Mouse (Mus musculus) spleen, postnatal 14 days (tissue): ENCODE data around the gene Xpnpep1.

Experiments used
- DNase-seq, 2 experiments: peaks; one replicate each; pipeline ENCODE4 v3.0.0; 2021 to 2022; ENCODE audit warnings: low spot score in 2 of 2

Gene Xpnpep1

DNA sequence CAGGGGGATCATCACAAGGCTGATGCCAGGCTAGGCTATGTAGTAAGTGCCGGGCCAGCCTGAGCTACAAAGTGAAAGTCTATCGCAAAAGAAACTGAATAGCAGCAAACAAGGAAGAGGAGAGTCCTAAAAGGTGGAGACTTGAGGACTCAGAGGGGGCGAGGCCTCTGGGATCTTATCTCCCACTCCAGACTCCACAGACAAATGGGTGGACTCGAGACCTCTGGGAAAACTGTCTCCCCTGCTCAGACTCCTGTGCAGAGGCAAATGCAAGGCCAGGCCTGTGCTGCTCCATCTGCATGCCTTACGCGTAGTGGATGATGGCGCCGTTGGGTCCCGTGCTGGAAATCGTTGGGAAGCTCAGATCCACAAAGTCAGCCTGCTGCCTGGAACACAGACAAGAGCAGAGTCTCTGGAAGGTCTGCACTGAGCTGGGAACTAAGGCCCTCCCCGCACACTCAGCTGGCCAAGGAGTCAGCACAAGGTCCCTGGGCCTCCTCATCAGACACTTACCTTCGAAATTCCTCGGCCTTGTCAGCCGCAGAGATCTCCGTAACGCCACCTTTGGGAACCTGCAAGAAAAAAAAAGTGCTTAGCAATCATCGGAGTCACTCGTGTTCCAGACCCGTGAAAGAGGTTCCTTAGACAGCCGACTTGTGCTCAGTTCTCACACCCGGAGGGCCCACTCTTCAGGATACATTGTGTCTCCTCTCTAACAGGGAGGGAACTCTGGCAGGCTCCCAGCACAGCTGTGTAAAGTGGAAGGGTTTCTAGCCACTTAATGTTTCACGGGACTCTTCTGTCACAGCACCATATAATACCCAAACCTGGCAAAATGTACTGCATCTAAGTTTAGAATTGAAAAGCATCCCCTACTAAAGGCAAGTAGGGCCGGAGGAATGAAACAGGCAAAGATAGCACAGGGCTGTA lies 37.6 kb downstream of the Xpnpep1 start:
- DNase-seq = no peak

DNA sequence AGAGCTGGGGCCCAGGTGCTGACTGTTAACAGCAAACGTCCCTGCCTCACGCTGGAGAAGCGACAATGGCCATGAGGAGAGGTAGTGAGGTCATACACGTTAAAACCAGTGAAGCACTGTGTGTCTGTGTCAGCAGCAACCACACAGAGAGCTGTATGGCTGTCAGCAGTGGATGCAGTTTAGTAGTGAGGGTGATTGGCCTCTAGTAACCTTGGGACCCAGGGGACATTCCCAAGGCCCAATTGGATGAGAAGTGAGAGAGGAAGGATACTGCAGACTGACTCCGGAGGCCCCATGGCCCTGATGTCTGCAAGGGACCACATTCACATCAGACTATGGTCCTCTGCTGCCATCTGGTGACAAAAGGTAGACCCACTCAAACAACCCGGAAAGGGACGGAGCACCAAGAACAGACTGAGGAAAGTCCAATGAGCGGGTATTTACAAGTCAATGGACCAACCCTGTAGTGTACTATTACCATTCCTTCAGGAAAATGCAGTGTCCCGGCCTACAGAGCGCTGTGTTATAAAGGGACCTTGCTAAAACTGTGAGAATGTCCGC lies 47.1 kb downstream of the Xpnpep1 start:
- DNase-seq = no peak

DNA sequence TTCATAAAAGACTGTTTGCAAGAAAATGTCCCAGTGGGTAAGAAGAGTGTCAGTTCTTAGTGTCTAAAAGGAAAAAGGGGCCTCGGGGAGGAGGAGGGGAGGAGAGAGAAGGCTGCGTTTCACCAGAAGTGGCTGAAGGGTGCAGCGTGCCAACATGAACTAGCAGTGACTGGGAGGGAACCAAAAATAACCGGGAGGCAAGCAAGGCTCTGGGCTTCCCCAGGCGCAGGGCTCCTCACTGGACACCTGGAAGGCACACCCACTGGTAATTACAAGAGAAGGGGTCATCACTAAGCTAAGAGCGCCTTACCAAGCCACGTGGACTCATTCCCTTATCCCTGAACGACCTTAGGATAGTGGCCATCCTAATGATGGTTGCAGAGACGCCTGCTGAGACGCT lies 48.1 kb downstream of the Xpnpep1 start:
- DNase-seq = no peak

DNA sequence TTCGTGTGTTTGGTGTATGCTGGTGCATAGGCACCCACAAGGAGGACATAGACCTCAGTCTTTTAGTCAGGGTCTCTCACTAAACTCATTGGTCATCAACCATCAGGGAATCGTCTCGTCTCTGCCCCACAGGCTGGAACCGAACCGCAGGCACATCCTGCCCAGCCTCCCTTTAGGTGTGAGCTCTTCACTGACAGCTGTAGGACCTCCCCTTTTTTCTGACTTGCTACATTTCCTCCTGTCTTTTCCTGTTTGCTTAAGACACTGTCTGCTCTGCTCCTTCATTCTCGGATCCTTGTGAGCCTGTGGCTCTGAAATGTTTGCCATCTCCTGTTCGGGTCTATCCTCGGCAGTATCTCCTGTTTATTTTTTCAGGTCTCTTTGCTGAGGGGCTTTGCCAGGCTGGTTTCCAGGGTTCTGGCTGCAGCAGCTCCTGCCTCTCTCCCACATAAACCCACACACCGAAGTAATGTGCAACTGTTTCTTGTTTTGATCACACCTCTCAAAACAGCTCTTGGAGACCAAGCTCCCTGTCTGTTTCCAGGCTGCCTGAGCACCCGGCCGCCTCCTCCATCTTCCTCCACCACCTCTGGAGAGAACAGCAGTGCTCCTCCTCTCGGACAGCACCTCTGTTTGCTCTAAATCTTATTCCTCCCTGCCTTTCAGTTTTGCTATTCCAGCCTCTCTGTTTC lies 60.8 kb downstream of the Xpnpep1 start:
- DNase-seq = no peak

DNA sequence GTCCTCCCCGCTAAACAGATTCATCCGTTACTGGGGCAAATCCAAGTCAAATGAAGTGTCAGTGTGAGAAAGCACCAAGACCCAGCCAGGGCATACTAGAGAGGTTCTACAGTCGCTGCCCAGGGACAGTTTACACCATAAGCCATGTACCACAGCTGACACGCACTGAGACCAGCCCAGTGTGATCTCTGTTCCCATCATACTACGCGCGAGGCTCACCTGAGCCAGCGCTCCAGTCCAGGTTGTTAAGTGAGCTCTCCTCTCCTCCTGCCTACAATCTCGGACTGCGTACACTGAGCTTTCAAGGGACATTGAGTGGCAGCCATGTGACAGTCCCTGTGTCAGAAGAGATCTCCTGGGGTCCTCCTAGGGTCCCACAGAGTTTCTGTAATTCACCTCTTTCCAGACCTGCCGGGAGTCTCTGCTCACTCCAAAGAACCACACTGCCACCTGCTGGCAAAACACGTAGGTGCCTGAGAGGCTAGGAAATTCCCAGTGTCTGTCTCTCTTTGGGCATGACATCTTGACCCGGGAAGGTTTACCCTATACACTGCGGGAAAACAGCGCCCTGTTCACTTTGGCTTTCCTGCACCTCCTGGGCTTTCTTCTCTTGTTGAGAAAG lies 64.3 kb downstream of the Xpnpep1 start:
- peak; percentile 33 to 55 for DNase-seq

DNA sequence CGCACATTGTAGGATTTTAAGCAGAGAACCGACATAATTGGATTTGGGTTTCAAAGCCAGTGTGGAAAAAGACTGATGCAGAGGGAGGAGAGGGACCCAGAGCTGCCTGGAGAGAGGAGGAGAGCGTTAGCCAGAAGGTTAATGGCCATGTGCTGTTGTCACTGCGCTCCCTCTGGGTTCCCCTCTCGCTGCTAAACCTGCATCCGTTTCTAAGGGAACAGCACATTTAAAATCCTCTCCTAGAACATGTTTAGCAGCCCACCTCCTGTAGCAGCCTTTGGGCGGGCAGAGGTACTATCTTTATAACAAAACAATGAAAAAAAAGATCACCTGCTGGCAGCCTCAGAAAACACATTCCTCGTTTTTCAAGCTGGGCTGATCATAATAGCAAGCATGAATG lies 73.7 kb downstream of the Xpnpep1 start:
- no peak for DNase-seq

DNA sequence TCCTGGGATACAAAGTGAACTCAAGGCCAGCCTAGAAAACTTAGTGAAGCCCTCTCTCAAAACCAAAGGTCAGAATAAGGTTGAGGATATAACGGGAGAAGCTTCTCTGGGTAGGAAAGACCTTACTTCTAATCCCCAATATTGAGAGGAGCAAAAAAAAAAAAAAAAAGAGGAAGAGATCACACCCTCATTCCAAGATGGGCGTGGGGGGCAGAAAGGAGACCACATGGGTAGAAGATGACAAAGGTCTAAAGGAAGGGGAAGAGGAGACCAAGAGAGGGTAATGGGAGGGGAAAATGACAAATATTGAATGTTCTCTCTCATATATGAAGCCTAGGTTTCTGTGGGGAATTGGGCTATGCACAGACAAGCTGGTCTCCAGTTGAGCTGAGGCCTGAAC lies 77.3 kb downstream of the Xpnpep1 start:
- DNase-seq = no peak

DNA sequence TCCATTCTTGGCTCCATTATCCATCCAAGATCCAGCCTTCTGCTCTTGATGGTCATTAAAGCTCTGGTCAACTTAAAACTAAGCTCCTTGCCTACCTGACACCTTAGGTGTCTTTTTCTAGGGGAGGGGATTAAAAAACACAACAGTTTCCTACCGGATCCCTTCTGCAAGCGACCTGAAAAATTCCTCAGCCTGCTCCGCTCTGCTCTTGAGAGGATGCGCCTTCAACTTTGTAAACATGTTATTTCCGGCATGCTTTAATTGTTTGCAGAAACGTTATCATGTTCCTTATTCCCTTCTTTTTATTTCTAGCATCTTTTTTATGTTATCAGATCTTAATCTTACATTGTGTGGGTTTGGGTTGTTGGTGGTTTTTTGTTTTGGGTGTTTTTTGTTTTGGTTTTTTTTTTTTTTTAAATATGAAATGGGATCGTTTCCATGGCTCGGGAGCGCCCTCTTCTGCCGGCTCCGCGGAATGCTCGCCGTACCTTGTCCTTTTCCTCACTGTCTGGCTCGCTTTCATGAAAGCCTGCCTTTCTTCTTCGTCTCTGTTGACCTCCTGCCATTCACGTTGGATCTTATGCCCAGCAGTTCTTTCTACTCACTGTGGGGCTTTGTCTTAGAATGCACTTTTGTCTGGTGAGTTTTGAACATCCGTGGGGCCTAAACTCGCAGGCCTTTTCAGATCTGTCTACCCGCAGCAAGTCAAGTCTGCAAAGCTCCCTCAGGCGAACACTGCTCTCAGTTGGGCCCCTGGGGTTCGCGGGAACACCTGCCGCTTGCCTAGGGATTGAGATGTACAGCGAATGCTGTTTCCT lies 117.1 kb downstream of the Xpnpep1 start:
- DNase-seq = no peak

DNA sequence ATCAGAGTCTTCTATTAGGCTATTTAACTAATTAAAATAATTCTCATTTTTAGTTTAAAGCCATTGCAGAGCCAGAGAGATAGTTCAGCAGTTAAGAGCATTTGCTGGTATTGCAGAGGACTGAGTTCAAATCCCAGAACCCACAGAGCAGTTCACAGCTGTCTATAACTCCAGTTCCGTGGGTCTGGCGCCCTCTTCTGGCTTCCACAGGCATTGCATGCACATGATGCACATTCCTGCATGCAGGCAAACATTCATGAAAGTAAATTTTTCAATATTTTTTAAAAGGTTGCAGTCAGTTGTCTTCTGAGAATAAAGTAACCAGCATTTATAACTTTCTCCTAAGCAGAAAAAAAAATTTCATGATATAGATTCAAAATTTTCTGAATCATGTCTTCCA lies 135.8 kb downstream of the Xpnpep1 start:
- no peak for DNase-seq

DNA sequence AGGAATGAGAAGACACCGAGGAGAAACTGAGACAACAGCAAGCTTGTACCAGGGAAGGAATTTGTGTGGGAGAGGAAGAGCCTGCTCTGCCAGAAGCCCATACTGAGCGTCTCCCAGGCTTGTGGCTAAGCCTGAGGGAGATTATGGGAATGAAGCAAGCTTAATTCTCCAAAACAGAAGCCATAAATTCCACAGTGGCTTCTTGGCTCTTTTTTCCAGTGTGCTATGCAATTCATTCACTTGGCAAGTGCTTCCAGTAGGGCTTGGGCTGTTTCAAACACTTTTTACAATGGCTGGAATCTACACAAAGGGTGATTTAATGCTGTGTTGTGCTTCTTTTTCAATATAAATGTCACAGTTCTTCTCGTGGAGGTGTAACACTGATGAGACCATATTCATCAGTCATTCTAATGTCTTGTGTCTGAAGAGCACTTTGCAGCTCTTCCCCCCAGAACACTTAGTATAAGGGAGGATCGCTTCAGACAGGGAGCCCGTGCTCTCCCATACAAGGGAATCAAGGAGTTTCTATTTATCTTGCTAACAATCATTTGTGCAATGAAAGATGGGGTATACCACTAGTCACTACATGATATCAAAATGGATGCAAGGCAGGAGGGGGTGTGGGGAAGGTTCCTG lies 148.1 kb downstream of the Xpnpep1 start:
- DNase-seq = no peak
